Mouse (Mus musculus): ENCODE results near the gene Olfr1322. TPM values are rescaled to one million over a fixed set of nuclear protein-coding genes. Genes with fewer than 3 reads are reported as not detected.

Olfr1322 gene
- total RNA-seq (2021), result not detected
- polyA plus RNA-seq (2012; rRNA removed), result not detected in 2 replicates
- long read RNA-seq, result 0 reads

- DNase-seq, result no peak
These were observed at the start of gene Olfr1322 for GRCm38 (mm10) chrX:49891383-49891782. Gene Olfr1322 (minus strand): TSS chrX:49891483.

- DNase-seq, result no peak
These were observed 13.5 kb downstream of the Olfr1322 start for GRCm38 (mm10) chrX:49877651-49878349.

Other genes starting within 250 kb of the Olfr1322 start
- not detected for gene Olfr1320, start 219.2 kb downstream of the Olfr1322 start, total RNA-seq (2021)
- gene Olfr1320, start 219.2 kb downstream of the Olfr1322 start, polyA plus RNA-seq (2012; rRNA removed), result not detected in 2 replicates
- not detected for gene Olfr1321, start 156.4 kb downstream of the Olfr1322 start, total RNA-seq (2021)
- gene Olfr1321, start 156.4 kb downstream of the Olfr1322 start, polyA plus RNA-seq (2012; rRNA removed), result not detected in 2 replicates
- gene Igsf1, start 93.7 kb downstream of the Olfr1322 start, total RNA-seq (2021), result 1 to 10 TPM in 1 of 2 experiments, under 1 TPM in 1; 0.63 to 1.4 TPM
- gene Igsf1, start 93.7 kb downstream of the Olfr1322 start, polyA plus RNA-seq (2012; rRNA removed), result 0.08 and 0.29 TPM in 2 replicates
- gene Olfr1323, start 127.9 kb upstream of the Olfr1322 start, total RNA-seq (2021), result not detected
- gene Olfr1323, start 127.9 kb upstream of the Olfr1322 start, polyA plus RNA-seq (2012; rRNA removed), result not detected in 2 replicates